ENCODE assay signal across 26 mouse cellular contexts in genomic region chr16:39159725-39160124, GRCm38 (mm10).
DNase-seq lines count a peak whose midpoint lies in the region; ATAC-seq lines count a peak whose summit lies in the region.
"Had no signal": no experiment of that assay in that cellular context is flagged by ENCODE, and none has a peak within 500 bp of the region (broad histone marks: within the 10 kb centered on the region; RNA-seq: fewer than 3 reads in every experiment).

No protein-coding gene starts in this region.

- no peaks in the 10 kb centered on the region for H3K36me3 ChIP-seq in midbrain, embryonic 13.5 days
- H3K36me3 ChIP-seq: embryonic facial prominence, embryonic 12.5 days; embryonic facial prominence, embryonic 15.5 days; heart, embryonic 12.5 days; heart, embryonic 15.5 days; hindbrain, embryonic 10.5 days had no signal

- H3K27me3 ChIP-seq in midbrain, embryonic 13.5 days, result no peaks in the 10 kb centered on the region
- H3K27me3 ChIP-seq: embryonic facial prominence, embryonic 12.5 days; embryonic facial prominence, embryonic 15.5 days; heart, embryonic 12.5 days; heart, embryonic 15.5 days had no signal

- H3K27ac ChIP-seq in midbrain, embryonic 13.5 days, result no peak overlapping the region
- H3K27ac ChIP-seq: embryonic facial prominence, embryonic 12.5 days; embryonic facial prominence, embryonic 15.5 days; heart, embryonic 15.5 days; hindbrain, embryonic 10.5 days; hindbrain, embryonic 14.5 days had no signal

- H3K4me1 ChIP-seq in midbrain, embryonic 13.5 days (replicated peaks), result no peaks in the 10 kb centered on the region
- H3K4me1 ChIP-seq: embryonic facial prominence, embryonic 12.5 days; embryonic facial prominence, embryonic 15.5 days; heart, embryonic 12.5 days; hindbrain, embryonic 10.5 days had no signal

- H3K4me3 ChIP-seq in midbrain, embryonic 13.5 days (replicated peaks), result no peak overlapping the region
- H3K4me3 ChIP-seq: embryonic facial prominence, embryonic 12.5 days; embryonic facial prominence, embryonic 15.5 days; heart, embryonic 12.5 days; heart, embryonic 15.5 days; hindbrain, embryonic 10.5 days had no signal

- no peaks in the 10 kb centered on the region for H3K9me3 ChIP-seq in midbrain, embryonic 13.5 days
- H3K9me3 ChIP-seq: embryonic facial prominence, embryonic 12.5 days; embryonic facial prominence, embryonic 15.5 days; heart, embryonic 15.5 days; hindbrain, embryonic 10.5 days had no signal

- 85% methylated on average over 7 of the region's 7 CpGs for WGBS in midbrain, embryonic 13.5 days

- H3K4me2 ChIP-seq in midbrain, embryonic 13.5 days (replicated peaks), result no peak overlapping the region
- H3K4me2 ChIP-seq: embryonic facial prominence, embryonic 12.5 days; embryonic facial prominence, embryonic 15.5 days; heart, embryonic 12.5 days; heart, embryonic 15.5 days; hindbrain, embryonic 14.5 days had no signal

- peak; percentile 27 to 55 for DNase-seq in adrenal gland, adult (ENCODE audit: inconsistent age in 2 of 2, low spot score in 1 of 2)
- DNase-seq in adrenal gland, adult 18-20 months (ENCODE audit: low spot score in 2 of 2), result no peak
- DNase-seq in 416B (ENCODE audit: low read depth) (peak; percentile 7), MEL-GATA-1-ER (ENCODE audit: extremely low read depth, low read depth) (peak; percentile 50)
- DNase-seq in adrenal gland, postnatal 36 days, result peak; percentile 13 to 22
- no peak for DNase-seq in Muller cell, postnatal 12 days (ENCODE audit: inconsistent ontology term)
- DNase-seq: cerebellum, adult 11 months; cerebellum, adult 2 months; cerebellum, adult 9-11 months; cerebellum, postnatal 25 days; forebrain, postnatal 0 days; gastrocnemius, postnatal 25 days; heart, adult 18-20 months; heart, postnatal 10 days; heart, postnatal 36 days; kidney, adult 2 months had no signal

- ATAC-seq in midbrain, embryonic 13.5 days, result no peak
- ATAC-seq: CD4-positive, CD25-positive, alpha-beta regulatory T cell, adult 4 months; forebrain, embryonic 14.5 days; forebrain, postnatal 0 days; intestine, postnatal 0 days had no signal

- no peak overlapping the region for H3K9ac ChIP-seq in midbrain, embryonic 13.5 days (replicated peaks)
- H3K9ac ChIP-seq: embryonic facial prominence, embryonic 12.5 days; embryonic facial prominence, embryonic 15.5 days; forebrain, postnatal 0 days; heart, embryonic 12.5 days; heart, embryonic 15.5 days; hindbrain, embryonic 14.5 days had no signal

Comparison
In these comparisons a context has a peak if more than half of its experiments do, and no peak if none do; other contexts are left out.
1. DNase-seq: peak in adrenal gland, adult (2 of 2), 416B (single experiment), MEL-GATA-1-ER (single experiment) and adrenal gland, postnatal 36 days (2 of 2); none in adrenal gland, adult 18-20 months (0 of 2) and Muller cell, postnatal 12 days (single experiment).